Mouse (Mus musculus) stomach, postnatal 0 days (tissue): ENCODE measurements around the gene Tpst1. TPM values are rescaled to one million over a fixed set of nuclear protein-coding genes. Genes with fewer than 3 reads are reported as not detected.

Source experiments
- ATAC-seq: fragments of 200-750 bp; cut with Nextera tagmentation; 2 replicates; pipeline ENCODE4 v1.8.0; 2017; ENCODE audit not compliant: low FRiP score, low TSS enrichment
- DNase-seq: peaks from one replicate; pipeline ENCODE4 v3.0.0-alpha.2; 2016; ENCODE audit warnings: low spot score
- H3K27ac ChIP-seq: fragments of 300-500 bp; sonication (generic); replicated peaks from 2 replicates; pipeline ENCODE4 v1.5.1; 2014; ENCODE audit warnings: mild to moderate bottlenecking, control low read depth
- H3K27me3 ChIP-seq: fragments of 300-500 bp; sonication (generic); 2 replicates; pipeline ENCODE4 v1.6.1; 2014; ENCODE audit warnings: low read length; ENCODE audit not compliant: control insufficient read depth, insufficient read depth
- H3K36me3 ChIP-seq: fragments of 300-500 bp; sonication (generic); 2 replicates; pipeline ENCODE4 v1.6.1; 2014; ENCODE audit warnings: low read length, mixed read lengths; ENCODE audit not compliant: control insufficient read depth, insufficient read depth
- H3K4me1 ChIP-seq: fragments of 300-500 bp; sonication (generic); replicated peaks from 2 replicates; pipeline ENCODE4 v1.6.1; 2014; ENCODE audit warnings: antibody characterized with exemption; ENCODE audit not compliant: control insufficient read depth, insufficient read depth
- H3K4me2 ChIP-seq: fragments of 300-500 bp; sonication (generic); replicated peaks from 2 replicates; pipeline ENCODE4 v1.6.1; 2014; ENCODE audit warnings: low read depth, mild to moderate bottlenecking, control low read depth, moderate library complexity
- H3K4me3 ChIP-seq: fragments of 300-500 bp; sonication (generic); 2 replicates; pipeline ENCODE4 v1.5.1; 2014; ENCODE audit warnings: low read depth, low read length, control low read depth
- H3K9ac ChIP-seq: fragments of 300-500 bp; sonication (generic); 2 replicates; pipeline ENCODE4 v1.6.1; 2014; ENCODE audit warnings: mild to moderate bottlenecking, low read length, control low read depth, mixed read lengths
- H3K9me3 ChIP-seq: fragments of 300-500 bp; sonication (generic); 2 replicates; pipeline ENCODE4 v1.6.1; 2016; ENCODE audit warnings: low read length; ENCODE audit not compliant: control insufficient read depth
- CTCF ChIP-seq: IDR thresholded peaks from 2 replicates; pipeline ENCODE4 v1.5.1; 2016; ENCODE audit warnings: antibody characterized with exemption, low read depth, mild to moderate bottlenecking, moderate library complexity
- EP300 ChIP-seq: optimal IDR thresholded peaks from 2 replicates; pipeline ENCODE3; 2016; ENCODE audit warnings: antibody characterized with exemption
- WGBS: fragments of 180-500 bp; shearing (Covaris S2); extraction: QIAGEN DNeasy Blood & Tissue Kit; methylation state at CpG from one replicate; pipeline ENCODE4 v1.1.7; 2014; 5-methylcytosine and 5-hydroxymethylcytosine counted together
- polyA plus RNA-seq: library from polyadenylated mRNA; unstranded; fragments of >200 nt; fragmentation: Nextera tagmentation; extraction: Ambion mirVana; gene quantifications from 2 replicates; pipeline ENCODE4 v1.2.1, GENCODE M21; 2015

Tpst1 gene
- polyA plus RNA-seq, 1 experiment from 2014 or later, result 44.5 TPM

DNA sequence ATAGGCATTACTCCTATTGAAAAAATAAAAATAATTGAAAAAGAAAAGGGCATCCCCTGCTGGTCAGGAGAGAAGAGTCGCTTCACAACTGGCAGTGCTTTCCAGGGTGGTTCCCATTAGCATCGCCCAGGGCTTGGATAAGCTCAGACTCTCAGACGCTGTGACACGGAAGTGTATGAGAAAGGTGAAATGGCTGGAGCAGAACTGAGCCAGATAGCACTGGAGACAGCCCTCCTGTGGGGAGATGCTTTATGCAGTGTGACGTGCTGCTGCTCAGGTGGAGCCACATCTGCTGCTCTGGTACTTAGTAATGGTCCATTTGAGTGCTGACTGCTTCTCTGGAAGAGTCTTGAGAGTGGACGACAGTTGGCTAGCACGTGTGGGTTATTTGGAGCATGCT is 107.2 kb downstream of the Tpst1 start:
- DNase-seq (no peak), ATAC-seq (peak; percentile 72)
- TF ChIP-seq CTCF, result peak; percentile 59
- TF ChIP-seq EP300, result no peak
- no peaks in the 10 kb centered on the region for H3K27me3 ChIP-seq
- no peak overlapping the region for H3K9ac ChIP-seq
- WGBS, result 66% methylated on average over 7 of the region's 7 CpGs
- peak overlapping the region; percentile 56 for H3K27ac ChIP-seq
- H3K4me2 ChIP-seq, result no peak overlapping the region
- no peaks in the 10 kb centered on the region for H3K36me3 ChIP-seq
- H3K9me3 ChIP-seq, result no peaks in the 10 kb centered on the region
- H3K4me3 ChIP-seq, result no peak overlapping the region
- H3K4me1 ChIP-seq, result peaks cover 4% of the 10 kb centered on the region

DNA sequence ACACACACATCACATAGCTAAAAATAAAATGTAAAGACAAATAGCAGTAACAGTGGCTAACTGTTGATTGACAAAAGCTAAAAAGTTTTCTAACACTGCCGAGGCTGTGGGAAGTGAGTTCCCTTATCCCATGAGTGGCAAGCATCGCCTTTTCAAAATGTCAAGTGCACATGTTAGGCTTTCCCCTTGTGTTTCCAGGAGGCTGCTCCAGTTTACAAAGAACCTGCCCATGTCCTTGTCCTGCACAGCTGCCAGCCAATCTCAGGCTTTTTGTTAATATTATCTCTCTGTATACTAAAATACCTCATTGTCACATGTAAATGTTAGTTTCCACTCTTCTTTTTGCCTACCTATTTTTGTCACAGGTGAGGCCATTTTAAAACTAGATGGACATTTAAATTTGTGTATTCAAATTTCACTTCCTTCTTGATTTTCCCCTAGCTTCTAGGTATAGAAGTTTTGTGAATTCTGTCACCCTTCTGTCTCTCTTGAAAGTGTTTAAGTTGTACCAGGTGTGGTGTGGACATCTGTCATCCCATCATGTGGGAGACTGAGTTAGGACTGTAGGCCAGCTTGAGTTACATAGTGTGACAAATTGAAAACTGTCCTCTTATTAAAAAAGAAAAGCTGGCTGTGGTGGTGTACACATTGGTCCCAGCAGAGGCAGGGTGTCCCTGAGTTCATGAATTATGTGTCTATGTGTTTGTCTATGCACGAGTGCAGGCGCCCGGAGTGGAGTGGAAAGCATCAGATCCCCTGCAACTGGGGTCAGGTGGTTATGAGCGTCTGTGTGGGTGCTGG is 108.8 kb downstream of the Tpst1 start:
- Histone ChIP-seq H3K9me3 (no peaks in the 10 kb centered on the region), H3K27ac (no peak overlapping the region; the same call in 1 of the 2 replicates), H3K9ac (no peak overlapping the region), H3K4me3 (no peak overlapping the region), H3K36me3 (no peaks in the 10 kb centered on the region), H3K4me2 (no peak overlapping the region), H3K27me3 (no peaks in the 10 kb centered on the region), H3K4me1 (peaks cover 7% of the 10 kb centered on the region)
- ATAC-seq (peak; percentile 14; the same call in 1 of the 2 replicates), DNase-seq (no peak)
- WGBS, result 51% methylated on average over 6 of the region's 6 CpGs
- TF ChIP-seq EP300 (no peak), CTCF (no peak)

DNA sequence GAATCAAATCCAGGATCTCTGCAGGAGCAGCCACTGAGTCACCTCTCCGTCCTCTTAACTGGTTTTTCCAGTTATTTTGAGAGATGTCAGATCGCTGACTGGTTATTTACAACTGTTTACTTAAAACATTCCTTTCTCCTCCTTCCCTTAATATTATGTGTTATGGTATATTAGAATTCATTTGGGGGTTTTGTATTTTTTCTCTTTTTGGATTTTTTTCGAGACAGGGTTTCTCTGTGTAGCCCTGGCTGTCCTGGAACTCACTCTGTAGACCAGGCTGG is 109.4 kb downstream of the Tpst1 start:
- TF ChIP-seq CTCF, result no peak
- TF ChIP-seq EP300, result no peak
- Histone ChIP-seq H3K4me2 (no peak overlapping the region), H3K27me3 (no peaks in the 10 kb centered on the region), H3K4me3 (no peak overlapping the region), H3K27ac (no peak overlapping the region; the same call in 1 of the 2 replicates), H3K36me3 (no peaks in the 10 kb centered on the region), H3K9ac (no peak overlapping the region), H3K9me3 (no peaks in the 10 kb centered on the region), H3K4me1 (peaks cover 7% of the 10 kb centered on the region)
- 24% methylated on average over 3 of the region's 3 CpGs for WGBS
- no peak for ATAC-seq
- no peak for DNase-seq

DNA sequence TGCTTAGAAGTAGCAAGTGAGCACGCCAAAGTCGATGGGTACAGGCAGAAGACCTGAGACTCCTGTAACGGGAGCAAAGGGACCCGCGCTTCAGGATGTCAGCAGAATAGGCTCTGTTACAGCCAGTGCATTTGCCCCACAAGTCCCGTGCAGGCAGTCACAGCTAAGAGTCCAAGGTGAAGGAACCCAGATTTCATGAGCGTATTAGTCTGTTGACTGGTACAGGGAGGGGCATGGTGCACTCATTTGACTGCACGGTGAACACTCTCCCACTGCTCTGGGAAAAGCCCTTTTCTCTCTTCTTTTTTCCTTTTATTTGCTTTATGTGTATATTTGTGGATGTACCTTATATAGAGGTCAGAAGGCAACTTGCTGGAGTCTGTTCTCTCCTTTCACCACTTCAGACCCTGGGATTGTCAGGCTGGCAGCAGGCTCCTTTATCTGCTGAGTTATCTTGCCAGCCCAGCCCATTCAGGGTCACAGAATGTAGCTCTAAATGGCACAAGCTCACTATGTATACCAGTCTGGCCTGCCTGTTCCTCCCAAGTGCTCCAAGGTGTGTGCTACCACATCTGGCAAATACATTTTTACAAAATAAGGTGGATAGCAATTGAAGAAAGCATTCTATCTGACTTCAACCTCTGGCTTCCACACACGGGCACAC is 111.2 kb downstream of the Tpst1 start:
- Histone ChIP-seq H3K36me3 (no peaks in the 10 kb centered on the region), H3K4me3 (no peak overlapping the region), H3K27ac (peak overlapping the region; percentile 69), H3K4me2 (no peak overlapping the region), H3K27me3 (no peaks in the 10 kb centered on the region), H3K4me1 (peaks cover 7% of the 10 kb centered on the region), H3K9me3 (no peaks in the 10 kb centered on the region), H3K9ac (no peak overlapping the region)
- peak; percentile 38; the same call in 1 of the 2 replicates for ATAC-seq
- no peak for TF ChIP-seq CTCF
- TF ChIP-seq EP300, result no peak
- WGBS, result 71% methylated on average over 9 of the region's 9 CpGs
- peak; percentile 33 for DNase-seq

DNA sequence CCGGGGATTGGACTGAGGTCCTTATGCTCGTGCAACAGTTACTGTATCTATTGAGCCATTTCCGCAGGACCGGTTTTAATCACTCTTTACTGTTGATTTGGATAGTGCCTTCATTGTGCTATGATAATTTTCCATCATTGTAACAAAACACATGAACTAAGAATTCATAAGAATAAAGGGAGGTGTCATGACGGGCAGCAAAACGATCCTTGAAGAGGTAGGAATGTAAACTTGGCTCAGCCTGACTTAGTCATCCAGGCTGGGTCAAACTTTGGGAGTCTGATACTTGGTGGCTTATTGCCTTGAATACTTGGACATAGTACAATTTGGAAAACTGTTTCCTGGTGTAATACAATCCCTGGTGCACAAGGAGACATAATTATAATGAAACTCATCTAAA is 112.2 kb downstream of the Tpst1 start:
- Histone ChIP-seq H3K4me1 (peaks cover 7% of the 10 kb centered on the region), H3K4me2 (no peak overlapping the region), H3K9me3 (no peaks in the 10 kb centered on the region), H3K4me3 (no peak overlapping the region), H3K27ac (peak overlapping the region; percentile 69; the same call in 1 of the 2 replicates), H3K9ac (no peak overlapping the region), H3K27me3 (no peaks in the 10 kb centered on the region), H3K36me3 (peaks cover 4% of the 10 kb centered on the region; the same call in 1 of the 2 replicates)
- TF ChIP-seq CTCF (no peak), EP300 (no peak)
- WGBS, result 40% methylated on average over 6 of the region's 6 CpGs
- DNase-seq (no peak), ATAC-seq (no peak)

Other genes starting within 250 kb of the Tpst1 start
- gene Sumf2, start 226.3 kb upstream of the Tpst1 start, polyA plus RNA-seq, result 24.5 and 27.3 TPM in 2 replicates
- gene Chchd2, start 185.9 kb upstream of the Tpst1 start, polyA plus RNA-seq, result 906 and 964 TPM in 2 replicates
- 1.8 and 2.6 TPM in 2 replicates for gene Zbed5, start 177.6 kb upstream of the Tpst1 start, polyA plus RNA-seq
- 0.08 and 0.25 TPM in 2 replicates for gene Phkg1, start 174.8 kb upstream of the Tpst1 start, polyA plus RNA-seq
- gene Nupr1l, start 164.8 kb upstream of the Tpst1 start, polyA plus RNA-seq, result 2.2 and 3.0 TPM in 2 replicates
- 24.1 TPM in 2 replicates for gene Vkorc1l1, start 131.4 kb upstream of the Tpst1 start, polyA plus RNA-seq
- 32.0 and 33.9 TPM in 2 replicates for gene Gusb, start 70.3 kb upstream of the Tpst1 start, polyA plus RNA-seq
- gene Asl, start 44.1 kb upstream of the Tpst1 start, polyA plus RNA-seq, result 27.3 and 36.1 TPM in 2 replicates
- gene Crcp, start 44.0 kb upstream of the Tpst1 start, polyA plus RNA-seq, result 26.0 and 26.4 TPM in 2 replicates
- gene Kctd7, start 71.5 kb downstream of the Tpst1 start, polyA plus RNA-seq, result 2.3 and 2.4 TPM in 2 replicates
- gene Rabgef1, start 98.5 kb downstream of the Tpst1 start, polyA plus RNA-seq, result 33.0 and 33.6 TPM in 2 replicates
- 33.2 and 34.4 TPM in 2 replicates for gene Tmem248, start 143.8 kb downstream of the Tpst1 start, polyA plus RNA-seq
- 72.0 and 76.2 TPM in 2 replicates for gene Sbds, start 182.2 kb downstream of the Tpst1 start, polyA plus RNA-seq
- gene Tyw1, start 182.3 kb downstream of the Tpst1 start, polyA plus RNA-seq, result 12.6 and 13.8 TPM in 2 replicates